Mouse (Mus musculus) cerebellum, adult 2 months (tissue): ENCODE measurements around the gene Pxylp1.

ENCODE experiments used
- CTCF ChIP-seq: fragments of 200-500 bp; IDR thresholded peaks from 2 replicates; pipeline ENCODE4 v1.5.1; 2011; ENCODE audit warnings: low read depth, mild to moderate bottlenecking, control low read depth, low read length, moderate library complexity, borderline replicate concordance; ENCODE audit not compliant: insufficient read depth
- POLR2A ChIP-seq: fragments of 200-500 bp; IDR thresholded peaks from 2 replicates; pipeline ENCODE4 v1.6.1; 2011; ENCODE audit warnings: low read length, control low read depth, borderline replicate concordance; ENCODE audit not compliant: insufficient read depth

GRCm38 (mm10) chr9:96844798-96845209 lies 47.7 kb downstream of the Pxylp1 start:
- TF ChIP-seq CTCF (no peak), POLR2A (no peak)
